Mouse (Mus musculus) embryonic fibroblast, embryonic 13.5 days (primary cell): ENCODE data around the gene Btbd16.

ENCODE experiments used
- CTCF ChIP-seq: IDR thresholded peaks from 2 replicates; pipeline ENCODE4 v1.5.1; 2011; ENCODE audit warnings: mild to moderate bottlenecking, control low read depth, low read length, moderate library complexity, borderline replicate concordance; ENCODE audit not compliant: insufficient read depth
- POLR2A ChIP-seq: IDR thresholded peaks from 2 replicates; pipeline ENCODE4 v1.6.1; 2011; ENCODE audit warnings: low read depth, mild to moderate bottlenecking, control low read depth, low read length, moderate library complexity

DNA sequence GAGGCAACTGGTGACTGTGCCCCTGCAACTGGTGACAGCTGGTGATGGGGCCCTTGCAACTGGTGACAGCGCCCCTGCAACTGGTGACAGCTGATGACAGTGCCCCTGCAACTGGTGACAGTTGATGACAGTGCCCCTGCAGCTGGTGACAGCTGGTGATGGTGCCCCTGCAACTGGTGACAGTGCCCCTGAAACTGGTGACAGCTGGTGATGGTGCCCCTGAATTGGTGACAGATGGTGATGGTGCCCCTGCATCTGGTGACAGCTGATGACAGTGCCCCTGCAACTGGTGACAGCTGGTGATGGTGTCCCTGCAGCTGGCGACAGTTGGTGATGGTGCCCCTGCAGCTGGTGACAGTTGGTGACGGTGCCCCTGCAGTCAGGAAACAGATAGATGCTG lies 52.5 kb downstream of the Btbd16 start:
- TF ChIP-seq CTCF (no peak), POLR2A (no peak)
